Mouse (Mus musculus) forebrain, embryonic 16.5 days (tissue): ENCODE data around the gene Tbata. TPM values are rescaled to one million over a fixed set of nuclear protein-coding genes. Genes with fewer than 3 reads are reported as not detected.

Experiments
- ATAC-seq: fragments of 200-750 bp; cut with Nextera tagmentation; 2 replicates; pipeline ENCODE4 v1.8.0; 2017; ENCODE audit warnings: mild to moderate bottlenecking, moderate library complexity
- H3K27ac ChIP-seq: fragments of 300-500 bp; sonication (generic); 2 replicates; pipeline ENCODE4 v1.5.1; 2014; ENCODE audit warnings: low read length, control low read depth
- H3K27me3 ChIP-seq: fragments of 300-500 bp; sonication (generic); replicated peaks from 2 replicates; pipeline ENCODE4 v1.6.1; 2014; ENCODE audit warnings: low read length; ENCODE audit not compliant: control insufficient read depth, insufficient read depth
- H3K36me3 ChIP-seq: fragments of 300-500 bp; sonication (generic); 2 replicates; pipeline ENCODE4 v1.6.1; 2014; ENCODE audit not compliant: control insufficient read depth, insufficient read depth
- H3K4me1 ChIP-seq: fragments of 300-500 bp; sonication (generic); replicated peaks from 2 replicates; pipeline ENCODE4 v1.6.1; 2014; ENCODE audit warnings: low read length; ENCODE audit not compliant: control insufficient read depth, insufficient read depth
- H3K4me2 ChIP-seq: fragments of 300-500 bp; sonication (generic); 2 replicates; pipeline ENCODE4 v1.6.1; 2014; ENCODE audit warnings: mild to moderate bottlenecking, low read length, control low read depth
- H3K4me3 ChIP-seq: fragments of 300-500 bp; sonication (generic); replicated peaks from 2 replicates; pipeline ENCODE4 v1.5.1; 2014; ENCODE audit warnings: mild to moderate bottlenecking, low read length, control low read depth
- H3K9ac ChIP-seq: fragments of 300-500 bp; sonication (generic); replicated peaks from 2 replicates; pipeline ENCODE4 v1.6.1; 2014; ENCODE audit warnings: low read depth, low read length, control low read depth
- H3K9me3 ChIP-seq: fragments of 300-500 bp; sonication (generic); 2 replicates; pipeline ENCODE4 v1.6.1; 2016; ENCODE audit warnings: low read length; ENCODE audit not compliant: control insufficient read depth
- WGBS: fragments of 180-500 bp; shearing (Covaris S2); extraction: QIAGEN DNeasy Blood & Tissue Kit; methylation state at CpG from one replicate; pipeline ENCODE4 v1.1.7; 2014; 5-methylcytosine and 5-hydroxymethylcytosine counted together
- polyA plus RNA-seq: library from polyadenylated mRNA; unstranded; fragments of >200 nt; fragmentation: Nextera tagmentation; extraction: Ambion mirVana; gene quantifications from 2 replicates; pipeline ENCODE4 v1.2.1, GENCODE M21; 2015

Gene Tbata
- polyA plus RNA-seq, 1 experiment from 2014 or later = 1.3 TPM

GRCm38 (mm10) chr10:61145766-61146118 lies 26.0 kb upstream of the Tbata start:
- H3K27ac ChIP-seq = peak overlapping the region; percentile 97

GRCm38 (mm10) chr10:61146119-61146806 lies 25.5 kb upstream of the Tbata start:
- no peaks in the 10 kb centered on the region for H3K9me3 ChIP-seq
- peaks cover 5% of the 10 kb centered on the region for H3K4me1 ChIP-seq
- peak; percentile 52 for ATAC-seq
- peak overlapping the region; percentile 81 for H3K4me3 ChIP-seq
- under 1% methylated on average over 49 of the region's 53 CpGs for WGBS
- H3K9ac ChIP-seq = peak overlapping the region; percentile 76
- H3K4me2 ChIP-seq = peak overlapping the region; percentile 74
- 0 out of 2 replicates have a peak, but pooled peaks cover 2% of the 10 kb centered on the region for H3K36me3 ChIP-seq
- no peaks in the 10 kb centered on the region for H3K27me3 ChIP-seq
- peak overlapping the region; percentile 97 for H3K27ac ChIP-seq

More at GRCm38 (mm10) chr10:61145766-61146118, 26.0 kb upstream of the Tbata start:
- H3K9ac ChIP-seq = peak overlapping the region; percentile 76
- peaks cover 5% of the 10 kb centered on the region for H3K4me1 ChIP-seq
- H3K4me3 ChIP-seq = peak overlapping the region; percentile 81
- 0 out of 2 replicates have a peak, but pooled peaks cover 2% of the 10 kb centered on the region for H3K36me3 ChIP-seq
- WGBS = 5% methylated on average over 3 of the region's 3 CpGs
- no peak for ATAC-seq
- peak overlapping the region; percentile 74 for H3K4me2 ChIP-seq
- no peaks in the 10 kb centered on the region for H3K9me3 ChIP-seq
- H3K27me3 ChIP-seq = no peaks in the 10 kb centered on the region

GRCm38 (mm10) chr10:61146807-61147156 lies 25.0 kb upstream of the Tbata start:
- H3K9ac ChIP-seq = peak overlapping the region; percentile 76
- H3K27me3 ChIP-seq = no peaks in the 10 kb centered on the region
- 0% methylated on average over 14 of the region's 14 CpGs for WGBS
- no peaks in the 10 kb centered on the region for H3K9me3 ChIP-seq
- peak overlapping the region; percentile 81 for H3K4me3 ChIP-seq
- H3K27ac ChIP-seq = peak overlapping the region; percentile 97
- H3K36me3 ChIP-seq = 0 out of 2 replicates have a peak, but pooled peaks cover 2% of the 10 kb centered on the region
- peaks cover 5% of the 10 kb centered on the region for H3K4me1 ChIP-seq
- H3K4me2 ChIP-seq = peak overlapping the region; percentile 74
- ATAC-seq = no peak; the same call in 1 of the 2 replicates

- Histone ChIP-seq H3K36me3 (0 out of 2 replicates have a peak, but pooled peaks cover 2% of the 10 kb centered on the region), H3K27me3 (no peaks in the 10 kb centered on the region), H3K4me1 (peaks cover 5% of the 10 kb centered on the region), H3K9me3 (no peaks in the 10 kb centered on the region), H3K27ac (peak within 1 kb of the TSS; percentile 97), H3K9ac (peak within 1 kb of the TSS; percentile 76), H3K4me2 (peak within 1 kb of the TSS; percentile 74), H3K4me3 (peak within 1 kb of the TSS; percentile 81)
- 1% methylated on average over 82 of the region's 82 CpGs for WGBS
- ATAC-seq = peak; percentile 89
Measured at GRCm38 (mm10) chr10:61147157-61148040, 24.4 kb upstream of the Tbata start, which contains the start of gene Sgpl1. Gene Sgpl1, minus strand, starts transcription at chr10:61147703.

- Histone ChIP-seq H3K4me3 (no peak overlapping the region), H3K27me3 (no peaks in the 10 kb centered on the region), H3K4me1 (peaks cover 5% of the 10 kb centered on the region), H3K4me2 (no peak overlapping the region), H3K36me3 (no peaks in the 10 kb centered on the region), H3K9ac (no peak overlapping the region), H3K27ac (no peak overlapping the region), H3K9me3 (no peaks in the 10 kb centered on the region)
- no peak for ATAC-seq
- 89% methylated on average over 3 of the region's 3 CpGs for WGBS
Measured at GRCm38 (mm10) chr10:61149476-61149875, 22.3 kb upstream of the Tbata start.

- no peaks in the 10 kb centered on the region for H3K36me3 ChIP-seq
- no peak overlapping the region for H3K4me2 ChIP-seq
- H3K4me3 ChIP-seq = no peak overlapping the region
- no peak overlapping the region for H3K27ac ChIP-seq
- H3K4me1 ChIP-seq = peaks cover 2% of the 10 kb centered on the region
- no peaks in the 10 kb centered on the region for H3K27me3 ChIP-seq
- no peak for ATAC-seq
- no peaks in the 10 kb centered on the region for H3K9me3 ChIP-seq
- H3K9ac ChIP-seq = no peak overlapping the region
- 38% methylated on average over 6 of the region's 6 CpGs for WGBS
Measured at GRCm38 (mm10) chr10:61150616-61151015, 21.1 kb upstream of the Tbata start.

- no peak for ATAC-seq
Measured at GRCm38 (mm10) chr10:61152131-61152530, 19.6 kb upstream of the Tbata start.

GRCm38 (mm10) chr10:61155611-61156010 lies 16.1 kb upstream of the Tbata start:
- Histone ChIP-seq H3K4me3 (no peak overlapping the region), H3K4me2 (no peak overlapping the region), H3K9me3 (no peaks in the 10 kb centered on the region), H3K27me3 (no peaks in the 10 kb centered on the region), H3K4me1 (no peaks in the 10 kb centered on the region), H3K27ac (no peak overlapping the region), H3K9ac (no peak overlapping the region), H3K36me3 (no peaks in the 10 kb centered on the region)
- ATAC-seq = no peak
- 87% methylated on average over 3 of the region's 3 CpGs for WGBS

More at GRCm38 (mm10) chr10:61152131-61152530, 19.6 kb upstream of the Tbata start:
- H3K4me3 ChIP-seq = no peak overlapping the region
- H3K27ac ChIP-seq = no peak overlapping the region
- H3K36me3 ChIP-seq = no peaks in the 10 kb centered on the region
- no peaks in the 10 kb centered on the region for H3K27me3 ChIP-seq
- H3K9ac ChIP-seq = no peak overlapping the region
- no peak overlapping the region for H3K4me2 ChIP-seq
- H3K4me1 ChIP-seq = no peaks in the 10 kb centered on the region
- H3K9me3 ChIP-seq = no peaks in the 10 kb centered on the region

- H3K4me1 ChIP-seq = no peaks in the 10 kb centered on the region
- no peak overlapping the region for H3K9ac ChIP-seq
- no peaks in the 10 kb centered on the region for H3K27me3 ChIP-seq
- no peak overlapping the region for H3K4me3 ChIP-seq
- 93% methylated on average over 2 of the region's 2 CpGs for WGBS
- H3K36me3 ChIP-seq = no peaks in the 10 kb centered on the region
- H3K9me3 ChIP-seq = no peaks in the 10 kb centered on the region
- no peak overlapping the region for H3K4me2 ChIP-seq
- ATAC-seq = no peak
- H3K27ac ChIP-seq = no peak overlapping the region
Measured at GRCm38 (mm10) chr10:61156453-61156852, 15.3 kb upstream of the Tbata start.
